Mouse (Mus musculus) megakaryocyte-erythroid progenitor cell, adult 5-6 weeks (primary cell): ENCODE results near the gene Atp6v0d1. TPM values are rescaled to one million over a fixed set of nuclear protein-coding genes. Genes with fewer than 3 reads are reported as not detected.
A peak's percentile ranks its signal among the peaks of the same experiment; 100 is the strongest.

Experiments
- ATAC-seq: replicated peaks from 2 replicates; pipeline ENCODE4 v1.8.0; 2016; ENCODE audit warnings: mild to moderate bottlenecking, inconsistent platforms; ENCODE audit not compliant: severe bottlenecking, poor library complexity, low FRiP score, low TSS enrichment
- total RNA-seq, 2 experiments: library from RNA; stranded (forward) in 1 of 2; stranded (reverse) in 1 of 2; fragments of 200-1000, 215-1000 nt in 1 of 2; fragments of >200 nt in 1 of 2; fragmentation: Nextera tagmentation in 1 of 2; gene quantifications; 2 replicates each; pipeline ENCODE4 v1.2.3; 2014 to 2017

The Atp6v0d1 gene
- total RNA-seq, 2 experiments from 2014 or later = 32.0 to 70.3 TPM

GRCm38 (mm10) chr8:105543703-105544102, 22.1 kb downstream of the Atp6v0d1 start:
- ATAC-seq = no peak

DNA sequence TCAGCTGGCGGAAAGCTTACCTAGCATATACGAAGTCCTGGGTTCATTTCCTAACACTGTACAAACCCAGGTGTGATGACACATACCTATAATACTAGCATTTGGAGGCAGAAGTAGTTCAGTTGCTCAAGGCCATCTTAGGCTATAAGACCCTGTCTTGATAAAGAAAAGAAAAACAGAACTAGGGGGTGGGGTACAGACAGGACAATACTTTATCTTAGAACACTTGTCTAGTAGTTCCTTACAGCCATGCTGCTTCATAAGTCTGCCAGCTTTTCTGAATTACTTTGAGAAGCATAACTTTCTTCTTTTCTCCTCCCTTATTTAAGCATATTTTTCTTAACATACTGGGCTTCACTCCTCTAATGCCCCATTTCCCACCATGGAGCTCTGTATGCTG, 23.0 kb downstream of the Atp6v0d1 start:
- ATAC-seq = no peak

DNA sequence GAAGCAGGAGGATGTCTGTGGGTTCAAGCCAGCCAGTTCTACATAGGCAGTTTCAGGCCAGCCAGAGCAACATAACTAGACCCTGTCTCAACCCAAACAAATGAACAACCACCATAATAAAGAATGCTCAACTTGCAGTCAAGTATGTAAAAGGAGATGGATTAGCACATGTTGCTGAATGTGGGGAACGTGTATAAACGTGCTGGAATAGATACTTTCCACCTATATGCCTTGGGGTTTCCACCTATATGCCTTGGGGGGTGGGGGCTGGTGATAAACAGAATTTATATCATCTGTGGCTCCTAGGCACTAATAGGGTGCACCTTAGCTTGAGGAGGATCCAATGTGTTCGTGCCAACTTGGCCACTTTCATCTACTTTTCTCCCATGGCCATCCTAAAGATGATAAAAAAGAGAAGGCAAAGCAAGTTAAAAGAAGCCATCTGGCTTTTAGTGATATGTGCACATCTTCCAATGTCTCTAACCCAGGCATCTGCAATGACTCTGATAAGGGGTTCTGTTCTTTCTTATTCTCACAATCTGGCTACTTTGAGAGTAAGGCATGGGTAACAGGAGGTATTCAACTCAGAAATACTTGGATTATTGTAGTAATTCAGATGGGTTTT, 23.7 kb downstream of the Atp6v0d1 start:
- ATAC-seq = peak; percentile 88

- ATAC-seq = no peak
Observed at GRCm38 (mm10) chr8:105538940-105539339, 26.9 kb downstream of the Atp6v0d1 start.

GRCm38 (mm10) chr8:105537011-105537677, 28.7 kb downstream of the Atp6v0d1 start:
- no peak for ATAC-seq

DNA sequence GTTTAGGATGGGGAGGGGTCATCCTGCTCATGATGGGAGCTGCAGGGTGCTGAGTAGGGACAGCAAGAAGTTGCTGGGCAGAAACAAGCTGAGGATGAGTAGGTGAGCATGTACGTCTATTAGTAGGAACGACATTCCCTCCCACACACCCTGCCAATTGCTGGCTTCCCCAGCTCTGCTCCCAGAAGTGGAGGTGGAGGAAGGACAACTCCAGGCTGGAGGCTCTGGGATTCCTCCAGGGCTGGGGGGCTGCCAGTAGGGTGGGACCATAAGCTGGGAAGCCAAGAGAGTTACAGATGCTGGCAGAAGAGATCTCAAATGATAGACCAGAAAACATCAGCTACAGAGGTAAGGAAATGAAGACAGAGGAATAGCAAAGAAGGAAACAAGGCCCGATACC, 29.3 kb downstream of the Atp6v0d1 start:
- ATAC-seq = no peak

- peak; percentile 87 for ATAC-seq
Observed at GRCm38 (mm10) chr8:105533892-105534329, 31.9 kb downstream of the Atp6v0d1 start.

- 0 out of 2 replicates have a peak, but pooled peaks have one; percentile 4 for ATAC-seq
Observed at GRCm38 (mm10) chr8:105533439-105533838, 32.4 kb downstream of the Atp6v0d1 start.

- peak; percentile 76 for ATAC-seq
Observed at GRCm38 (mm10) chr8:105531774-105532173, 34.1 kb downstream of the Atp6v0d1 start.

DNA sequence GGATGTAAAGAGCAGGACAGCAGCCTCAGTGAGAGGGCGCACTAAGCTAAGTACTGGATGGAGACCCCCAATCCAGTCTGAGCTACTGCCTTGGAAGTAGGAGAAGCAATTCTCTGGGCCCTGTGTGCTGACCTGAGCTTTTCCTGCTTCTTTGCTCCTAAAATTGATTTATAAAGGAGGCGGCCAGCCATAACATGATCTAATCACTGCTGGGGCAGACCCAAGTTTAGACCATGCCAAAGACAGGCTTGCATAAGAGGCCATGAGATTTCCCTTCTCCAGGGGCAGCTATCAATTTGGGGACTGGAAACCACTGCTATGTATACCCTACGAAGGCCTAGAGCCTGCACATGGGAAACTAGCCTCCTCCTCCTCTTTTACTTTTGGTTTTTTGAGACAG, 36.6 kb downstream of the Atp6v0d1 start:
- ATAC-seq = no peak

GRCm38 (mm10) chr8:105528206-105528605, 37.6 kb downstream of the Atp6v0d1 start:
- no peak for ATAC-seq

DNA sequence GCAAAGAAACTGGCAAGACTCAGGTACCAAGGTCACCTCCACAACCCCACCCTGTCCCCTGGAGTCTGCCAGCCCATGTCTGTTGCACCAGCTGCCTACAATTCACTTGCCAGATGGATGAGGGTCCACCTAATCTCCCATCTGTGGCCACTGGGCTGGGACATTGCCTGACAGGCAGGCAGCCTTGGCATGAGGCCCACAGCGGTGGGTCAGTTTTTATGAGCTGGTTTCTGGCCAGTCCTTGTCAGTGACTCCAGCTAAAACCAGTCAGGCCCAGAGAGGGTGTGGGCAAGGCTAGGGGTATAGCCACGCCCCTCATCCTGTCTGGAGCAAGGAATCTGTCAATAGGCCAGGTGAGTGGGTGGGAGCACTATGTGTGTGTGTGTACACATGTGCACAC, 38.7 kb downstream of the Atp6v0d1 start:
- ATAC-seq = no peak

DNA sequence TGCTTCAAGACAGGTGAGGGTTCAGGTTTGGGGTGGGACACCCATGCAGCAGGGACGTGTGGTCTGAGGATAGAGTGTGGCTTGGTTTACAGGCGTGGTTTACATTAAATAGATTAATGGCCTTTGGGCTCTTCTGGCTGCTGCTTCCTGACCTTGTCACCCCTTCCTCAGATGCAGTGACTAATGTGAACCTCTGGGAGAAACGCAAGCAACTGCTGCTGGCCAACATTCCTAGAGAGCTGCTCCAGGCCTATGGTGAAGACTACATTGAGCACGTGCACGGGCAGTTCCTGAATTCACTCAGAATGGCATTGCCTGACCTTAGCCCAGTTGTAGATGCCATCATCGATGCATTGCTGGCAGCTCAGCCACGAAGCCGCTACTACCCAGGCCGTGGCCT, 43.0 kb downstream of the Atp6v0d1 start:
- no peak for ATAC-seq

DNA sequence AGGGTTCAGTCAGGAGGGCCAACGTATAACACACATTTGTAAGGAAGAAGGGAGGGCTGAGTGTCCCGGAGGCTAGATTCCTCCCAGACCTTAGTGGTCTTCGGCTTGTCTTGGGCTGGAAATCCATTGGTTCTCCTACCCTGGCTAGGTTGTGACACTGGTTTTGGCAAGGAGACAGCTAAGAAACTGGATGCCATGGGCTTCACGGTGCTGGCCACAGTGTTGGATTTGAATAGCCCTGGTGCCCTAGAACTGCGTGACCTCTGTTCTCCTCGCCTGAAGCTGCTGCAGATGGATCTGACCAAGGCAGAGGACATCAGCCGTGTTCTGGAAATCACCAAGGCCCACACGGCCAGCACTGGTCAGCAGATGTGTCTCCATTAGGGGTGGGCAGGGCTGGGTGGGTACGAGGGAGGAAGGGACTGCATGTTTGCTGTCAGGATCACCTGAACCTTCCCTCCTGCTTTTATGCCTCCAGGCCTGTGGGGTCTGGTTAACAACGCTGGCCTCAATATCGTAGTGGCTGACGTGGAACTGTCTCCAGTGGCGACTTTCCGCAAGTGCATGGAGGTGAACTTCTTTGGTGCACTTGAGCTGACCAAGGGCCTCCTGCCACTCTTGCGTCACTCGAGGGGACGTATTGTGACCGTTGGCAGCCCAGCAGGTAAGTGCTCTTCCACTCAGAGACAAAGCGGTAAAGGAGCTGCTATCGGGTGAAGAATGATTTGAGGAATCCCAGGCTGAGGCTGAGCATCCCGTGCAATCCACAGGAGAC, 43.7 kb downstream of the Atp6v0d1 start:
- no peak for ATAC-seq

DNA sequence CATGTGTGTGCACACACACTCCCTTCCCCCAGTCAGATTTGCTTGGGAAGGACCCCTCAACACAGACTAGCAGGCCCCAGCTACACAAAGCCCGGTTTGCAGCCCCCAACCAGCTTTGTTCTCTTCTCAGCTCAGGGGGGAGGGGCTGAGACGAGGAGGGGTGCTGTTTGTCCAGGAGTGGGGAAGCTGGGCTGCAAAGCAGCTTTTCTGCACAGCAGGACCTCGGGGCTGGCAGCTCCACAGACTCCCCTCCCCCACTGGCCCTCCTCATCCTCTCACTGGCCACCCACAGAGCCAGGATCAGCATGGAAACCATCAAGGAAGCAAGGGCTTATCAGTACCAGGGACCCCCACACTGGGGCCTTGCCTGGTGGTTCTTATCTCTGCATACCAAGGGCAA, 44.8 kb downstream of the Atp6v0d1 start:
- no peak for ATAC-seq

- ATAC-seq = no peak
Observed at GRCm38 (mm10) chr8:105520521-105520920, 45.3 kb downstream of the Atp6v0d1 start.

- ATAC-seq = no peak
Observed at GRCm38 (mm10) chr8:105519591-105519990, 46.3 kb downstream of the Atp6v0d1 start.

GRCm38 (mm10) chr8:105518436-105519313, 47.2 kb downstream of the Atp6v0d1 start, which contains the start of gene Hsd11b2:
TSS of gene Hsd11b2 (plus strand) at chr8:105518755.
- peak; percentile 32 for ATAC-seq

GRCm38 (mm10) chr8:105517346-105517745, 48.5 kb downstream of the Atp6v0d1 start:
- ATAC-seq = no peak
